Mouse (Mus musculus) adrenal gland, adult 8-10 months (tissue): ENCODE measurements around the gene Rplp0. TPM values are rescaled to one million over a fixed set of nuclear protein-coding genes. Genes with fewer than 3 reads are reported as not detected.

Experiments used
- DNase-seq: peaks from one replicate; pipeline ENCODE4 v3.0.0; 2022
- microRNA-seq, 2 experiments: library from miRNA; unstranded; fragments of <30 nt; microRNA quantifications; one replicate each; pipeline ENCODE4 v1.2.0; 2022
- total RNA-seq, 4 experiments: library from RNA; stranded (reverse); gene quantifications; 2 replicates each; pipeline ENCODE4 v1.2.4; 2022

Rplp0 gene
- total RNA-seq, 4 experiments from 2014 or later, result 682 to 769 (median 720) TPM

DNA sequence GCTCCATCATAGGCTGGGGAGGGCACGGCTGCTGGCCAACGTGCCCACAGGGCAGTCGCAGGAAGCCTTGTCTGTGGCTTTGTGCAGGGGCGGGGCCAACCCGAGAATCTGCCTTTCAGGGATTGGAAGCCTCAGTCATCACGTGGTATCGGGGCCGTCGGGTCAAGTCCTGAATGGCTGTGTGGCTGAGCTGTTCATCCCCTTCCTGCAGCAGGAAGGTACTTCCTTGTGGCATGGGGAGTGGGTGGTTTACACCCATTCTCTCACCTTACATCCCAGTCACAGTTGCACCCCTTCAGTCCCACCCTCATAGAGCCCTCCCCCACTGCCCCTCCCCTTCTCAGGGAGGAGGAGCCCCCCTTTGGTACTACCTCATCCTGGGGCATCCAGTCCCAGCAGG is 22.4 kb downstream of the Rplp0 start:
- no peak for DNase-seq

DNA sequence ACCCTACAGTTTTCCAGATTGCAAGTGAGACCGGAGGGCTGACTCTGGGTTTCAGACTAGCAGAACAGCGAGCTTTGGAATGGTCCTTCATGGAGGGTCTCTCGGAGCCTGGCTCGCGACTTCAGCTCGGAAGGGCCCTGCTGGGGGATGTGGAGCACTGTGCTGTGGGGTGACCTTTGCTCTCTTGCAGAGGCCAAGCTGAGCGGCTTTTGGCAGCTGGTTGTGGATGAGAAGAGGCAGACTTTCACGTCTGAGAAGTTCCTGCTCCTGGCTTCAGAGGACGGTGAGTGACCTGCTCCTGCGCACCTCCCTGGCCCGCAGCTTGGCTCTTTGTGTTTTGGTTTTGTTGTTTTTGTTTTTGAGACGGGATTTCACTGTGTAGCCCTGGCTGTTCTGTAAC is 26.3 kb downstream of the Rplp0 start:
- no peak for DNase-seq

DNA sequence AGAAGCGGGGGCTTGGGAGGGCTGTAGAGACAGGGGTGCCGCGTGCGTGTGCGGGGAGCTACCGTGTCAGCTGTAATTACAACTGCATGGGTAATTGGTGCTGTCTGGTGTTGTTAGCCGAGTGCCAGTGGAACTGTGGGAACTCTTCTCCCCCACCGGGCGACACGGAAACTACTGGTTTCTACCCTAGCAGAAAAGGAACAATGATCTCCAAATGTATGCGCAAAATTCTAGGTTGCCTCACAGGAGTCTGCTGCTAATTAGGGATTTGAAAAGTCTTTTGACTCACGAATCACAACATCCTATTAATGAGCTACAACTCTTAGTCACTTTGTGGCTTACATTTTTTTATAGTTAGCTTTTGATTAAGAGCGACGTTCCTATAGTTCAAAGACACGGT is 26.9 kb downstream of the Rplp0 start:
- no peak for DNase-seq

DNA sequence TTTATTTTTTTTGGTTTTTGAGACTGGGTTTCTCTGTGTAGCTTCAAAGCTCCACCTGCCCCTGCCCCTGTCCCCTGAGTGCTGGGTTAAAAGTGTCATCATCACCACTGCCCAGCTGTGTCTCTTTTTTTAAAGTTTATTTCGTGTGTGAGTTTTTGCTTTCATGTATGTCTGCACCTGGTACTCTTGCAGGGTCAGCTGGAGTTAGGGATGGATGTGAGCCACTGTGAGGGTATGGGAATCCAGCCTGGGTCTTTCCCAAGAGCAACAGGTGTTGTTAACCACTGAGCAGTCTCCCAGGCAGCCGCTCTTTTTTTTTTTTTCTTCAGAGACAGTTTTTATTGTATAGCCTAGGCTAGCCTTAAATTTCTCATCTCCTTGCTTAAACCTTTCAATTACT is 27.5 kb downstream of the Rplp0 start:
- DNase-seq, result no peak

DNA sequence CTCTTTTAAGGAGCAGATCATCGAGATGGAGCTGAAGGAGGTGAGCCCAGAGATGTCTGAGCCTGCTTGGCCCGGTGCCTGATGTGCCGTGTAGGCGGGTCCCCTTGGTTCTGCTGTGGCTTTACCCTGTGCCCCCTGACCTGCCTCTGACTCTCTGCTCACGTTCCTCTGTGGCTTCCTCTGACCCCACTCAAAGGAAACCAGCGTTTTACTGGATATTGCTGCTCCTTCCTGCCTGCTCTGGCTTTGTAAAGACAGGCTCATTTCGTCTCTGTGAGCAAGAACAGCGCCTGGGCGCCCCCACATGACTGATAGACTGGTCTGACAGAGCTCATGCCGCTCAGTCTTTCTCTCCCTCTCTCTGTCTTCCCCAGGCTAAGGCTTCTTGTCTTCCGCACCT is 31.8 kb downstream of the Rplp0 start:
- no peak for DNase-seq

DNA sequence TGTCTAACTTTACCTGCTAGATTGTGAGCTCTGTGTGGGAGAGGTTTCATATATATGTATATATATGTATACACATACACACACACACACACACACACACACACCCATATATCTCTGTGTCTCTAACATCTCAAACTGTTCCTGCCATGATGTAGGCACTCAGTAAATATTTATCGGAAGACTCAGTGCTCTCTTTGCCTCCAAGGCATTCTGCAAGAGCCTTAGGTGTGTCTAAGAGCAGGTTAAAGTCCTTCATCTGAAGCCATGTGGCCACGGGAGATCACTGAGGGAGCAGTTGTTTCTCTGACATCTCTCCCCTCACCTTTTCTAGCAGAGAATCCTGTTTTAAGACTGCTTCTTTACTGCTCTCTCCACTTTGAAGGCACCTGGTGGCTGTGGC is 32.2 kb downstream of the Rplp0 start:
- no peak for DNase-seq

DNA sequence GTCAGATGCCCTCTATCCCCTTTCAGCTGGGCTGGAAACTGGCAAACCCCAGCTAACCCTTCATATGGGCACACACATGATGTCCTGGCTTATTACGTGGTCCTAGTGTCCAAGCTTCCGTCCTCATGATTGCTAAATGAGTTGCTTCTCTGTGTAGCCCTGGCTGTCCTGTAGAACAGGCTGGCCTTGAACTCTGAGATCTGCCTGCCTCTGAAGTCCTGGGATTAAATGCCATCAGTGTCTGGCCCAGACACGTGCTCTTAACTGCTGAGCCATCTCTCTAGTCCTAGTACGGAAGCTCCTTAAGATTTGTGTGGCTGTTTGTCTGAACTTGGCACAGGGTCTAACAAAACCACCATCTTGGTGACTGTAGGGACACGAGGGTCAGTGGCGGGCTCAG is 44.3 kb downstream of the Rplp0 start:
- DNase-seq, result peak; percentile 35

DNA sequence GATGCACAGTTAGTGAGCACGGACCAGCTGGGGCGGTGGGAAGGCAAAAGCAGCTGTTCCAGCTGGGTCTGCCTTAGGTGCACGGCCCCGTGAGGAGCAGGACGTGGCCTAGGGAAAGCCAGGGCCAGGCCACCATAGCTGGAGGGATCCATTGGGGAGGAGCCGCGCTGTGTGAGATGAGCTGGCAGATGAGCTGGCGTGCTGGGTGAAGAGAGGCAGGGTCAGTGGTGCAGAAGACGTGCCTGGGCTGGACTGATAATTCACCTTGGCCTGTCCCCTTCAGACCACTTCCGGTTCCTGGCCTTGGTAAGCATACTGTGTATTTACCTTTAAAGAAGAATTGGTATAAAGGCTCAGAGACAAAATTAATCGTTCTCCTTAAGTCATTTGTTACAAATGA is 52.3 kb downstream of the Rplp0 start:
- no peak for DNase-seq

Small RNA genes lying within 50 kb of the gene (microRNA-seq; reads per million reads assigned to microRNA genes)
- 0 reads per million in 2 experiments for gene Mir7029

Other genes starting within 250 kb of the Rplp0 start
- 10 to 100 TPM; 68.1 to 89.3 (median 75.9) TPM for gene Srsf9, start 232.3 kb upstream of the Rplp0 start, total RNA-seq
- 10 to 100 TPM; 21.5 to 24.6 (median 23.1) TPM for gene Gatc, start 218.3 kb upstream of the Rplp0 start, total RNA-seq
- gene Triap1, start 218.2 kb upstream of the Rplp0 start, total RNA-seq, result 10 to 100 TPM; 37.4 to 58.7 (median 46.8) TPM
- 1,000 to 10,000 TPM in 2 of 4 experiments, 100 to 1,000 TPM in 2; 703 to 1,239 (median 893) TPM for gene Cox6a1, start 210.5 kb upstream of the Rplp0 start, total RNA-seq
- 10 to 100 TPM; 17.5 to 27.3 (median 21.7) TPM for gene Msi1, start 129.9 kb upstream of the Rplp0 start, total RNA-seq
- gene Pla2g1b, start 93.2 kb upstream of the Rplp0 start, total RNA-seq, result under 1 TPM in 1 of 4 experiments, not detected in 3; 0.93 TPM
- 10 to 100 TPM; 24.6 to 53.8 (median 41.2) TPM for gene Sirt4, start 74.7 kb upstream of the Rplp0 start, total RNA-seq
- 10 to 100 TPM; 32.1 to 64.5 (median 44.8) TPM for gene Pxn, start 52.8 kb upstream of the Rplp0 start, total RNA-seq
- gene Gcn1l1, start 5.8 kb downstream of the Rplp0 start, total RNA-seq, result 10 to 100 TPM; 69.2 to 98.2 (median 77.7) TPM
- gene Rab35, start 72.4 kb downstream of the Rplp0 start, total RNA-seq, result 10 to 100 TPM; 58.8 to 70.3 (median 60.6) TPM
- gene Bicdl1, start 172.2 kb downstream of the Rplp0 start, total RNA-seq, result 10 to 100 TPM; 11.1 to 18.1 (median 14.6) TPM